Mouse (Mus musculus) bone marrow, adult 2 months (tissue): Measurements from ENCODE around the gene Snx27.

Source experiments
- CTCF ChIP-seq: fragments of 200-500 bp; IDR thresholded peaks from 2 replicates; pipeline ENCODE4 v1.5.1; 2011; ENCODE audit warnings: low read length, control low read depth; ENCODE audit not compliant: control insufficient read depth, insufficient read depth
- POLR2A ChIP-seq: fragments of 200-500 bp; IDR thresholded peaks from 2 replicates; pipeline ENCODE4 v1.6.1; 2011; ENCODE audit warnings: low read depth, mild to moderate bottlenecking, control low read depth, low read length, borderline replicate concordance; ENCODE audit not compliant: control insufficient read depth

DNA sequence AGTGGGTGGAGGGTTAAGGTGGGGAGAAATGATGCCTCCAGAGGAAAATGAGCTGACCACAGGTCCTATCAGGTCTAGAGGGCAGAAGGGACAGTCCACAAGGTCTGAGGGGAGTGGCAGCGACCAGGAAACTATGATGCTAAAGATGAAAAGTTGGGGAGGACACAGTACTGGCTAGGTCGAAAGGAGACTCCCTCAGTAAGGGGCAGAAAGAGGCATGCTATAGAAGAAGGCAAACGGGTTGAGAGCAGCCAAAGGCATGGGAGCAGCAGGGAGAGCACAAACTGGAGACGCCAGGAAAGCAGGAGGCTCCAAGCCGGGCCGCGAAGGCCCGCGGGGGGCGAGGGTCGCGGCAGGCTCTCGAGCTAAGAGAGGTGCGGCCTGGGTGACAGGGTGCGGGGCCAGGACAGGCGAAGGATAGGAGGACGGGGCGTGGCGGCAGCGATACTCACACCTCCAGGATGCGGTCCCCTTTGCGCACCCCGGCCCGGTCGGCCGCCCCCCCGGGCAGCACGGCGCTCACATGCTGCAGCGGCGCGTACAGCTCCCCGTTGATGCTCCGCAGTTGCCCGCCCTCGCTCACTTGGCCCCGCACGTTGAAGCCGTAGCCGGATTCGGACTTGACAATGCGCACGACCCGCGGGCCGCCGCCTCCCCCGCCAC, 592 bp downstream of the Snx27 start:
- TF ChIP-seq CTCF (no peak), POLR2A (0 out of 2 replicates have a peak, but pooled peaks have one; percentile 19)
